Mouse (Mus musculus) forebrain, embryonic 10.5 days (tissue): ENCODE measurements around the gene Htr1d. TPM values are rescaled to one million over a fixed set of nuclear protein-coding genes. Genes with fewer than 3 reads are reported as not detected.

Experiments used
- DNase-seq: peaks from one replicate; pipeline ENCODE4 v3.0.0-alpha.2; 2017; ENCODE audit warnings: low spot score; ENCODE audit errors: extremely low spot score
- H3K27ac ChIP-seq: fragments of 300-500 bp; sonication (generic); 2 replicates; pipeline ENCODE4 v1.5.1; 2016; ENCODE audit warnings: mild to moderate bottlenecking
- H3K27me3 ChIP-seq: fragments of 300-500 bp; sonication (generic); 2 replicates; pipeline ENCODE4 v1.6.1; 2016; ENCODE audit warnings: mild to moderate bottlenecking; ENCODE audit not compliant: poor library complexity, severe bottlenecking
- H3K36me3 ChIP-seq: fragments of 300-500 bp; sonication (generic); replicated peaks from 2 replicates; pipeline ENCODE4 v1.6.1; 2016; ENCODE audit warnings: mild to moderate bottlenecking, moderate library complexity
- H3K4me1 ChIP-seq: fragments of 300-500 bp; sonication (generic); 2 replicates; pipeline ENCODE4 v1.6.1; 2016
- H3K4me3 ChIP-seq: fragments of 300-500 bp; sonication (generic); 2 replicates; pipeline ENCODE4 v1.5.1; 2016; ENCODE audit warnings: mild to moderate bottlenecking, moderate library complexity
- H3K9me3 ChIP-seq: fragments of 300-500 bp; sonication (generic); 2 replicates; pipeline ENCODE4 v1.6.1; 2016; ENCODE audit warnings: mild to moderate bottlenecking, moderate library complexity
- WGBS: fragments of 180-500 bp; shearing (Covaris S2); methylation state at CpG from one replicate; pipeline ENCODE4 v1.1.7; 2016; 5-methylcytosine and 5-hydroxymethylcytosine counted together
- polyA plus RNA-seq: library from polyadenylated mRNA; unstranded; fragments of >200 nt; fragmentation: Nextera tagmentation; extraction: Ambion mirVana; gene quantifications from 2 replicates; pipeline ENCODE4 v1.2.1, GENCODE M21; 2016

The Htr1d gene
- polyA plus RNA-seq, 1 experiment from 2014 or later = 0.31 TPM

- H3K27ac ChIP-seq = peak overlapping the region; percentile 75
- H3K4me1 ChIP-seq = peaks cover 22% of the 10 kb centered on the region
- H3K27me3 ChIP-seq = peaks cover 48% of the 10 kb centered on the region
- no peaks in the 10 kb centered on the region for H3K9me3 ChIP-seq
- no peak for DNase-seq
- no peak overlapping the region for H3K4me3 ChIP-seq
- 38% methylated on average over 11 of the region's 11 CpGs for WGBS
- H3K36me3 ChIP-seq = no peaks in the 10 kb centered on the region
Measured at GRCm38 (mm10) chr4:136430609-136431375, 7.5 kb downstream of the Htr1d start.

DNA sequence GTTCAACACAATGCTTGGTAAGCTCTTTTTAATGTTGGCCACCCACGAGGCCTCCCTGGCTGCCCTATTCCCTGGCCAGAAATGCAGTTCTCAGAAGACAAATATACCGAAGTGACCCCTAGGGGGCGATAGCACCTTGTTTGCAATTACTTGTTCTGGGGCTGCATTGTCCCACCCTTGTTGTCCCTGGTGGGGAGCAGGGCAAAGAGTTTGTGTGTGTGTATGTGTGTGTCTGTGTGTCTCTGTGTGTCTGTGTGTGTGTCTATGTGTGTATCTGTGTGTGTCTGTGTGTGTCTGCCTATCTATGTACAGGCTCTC is 8.0 kb downstream of the Htr1d start:
- peak overlapping the region; percentile 75; the same call in 1 of the 2 replicates for H3K27ac ChIP-seq
- 2% methylated on average over 3 of the region's 3 CpGs for WGBS

GRCm38 (mm10) chr4:136434029-136434428 is 10.7 kb downstream of the Htr1d start:
- H3K27ac ChIP-seq = no peak overlapping the region
- WGBS = 88% methylated on average over 4 of the region's 4 CpGs
- H3K36me3 ChIP-seq = no peaks in the 10 kb centered on the region
- peaks cover 18% of the 10 kb centered on the region for H3K27me3 ChIP-seq
- no peak overlapping the region for H3K4me3 ChIP-seq
- no peaks in the 10 kb centered on the region for H3K9me3 ChIP-seq
- DNase-seq = no peak
- H3K4me1 ChIP-seq = peaks cover 30% of the 10 kb centered on the region

More for the DNA sequence above, 8.0 kb downstream of the Htr1d start:
- Histone ChIP-seq H3K4me3 (no peak overlapping the region), H3K4me1 (peaks cover 27% of the 10 kb centered on the region), H3K36me3 (no peaks in the 10 kb centered on the region), H3K27me3 (peaks cover 43% of the 10 kb centered on the region), H3K9me3 (no peaks in the 10 kb centered on the region)
- DNase-seq = peak; percentile 76

DNA sequence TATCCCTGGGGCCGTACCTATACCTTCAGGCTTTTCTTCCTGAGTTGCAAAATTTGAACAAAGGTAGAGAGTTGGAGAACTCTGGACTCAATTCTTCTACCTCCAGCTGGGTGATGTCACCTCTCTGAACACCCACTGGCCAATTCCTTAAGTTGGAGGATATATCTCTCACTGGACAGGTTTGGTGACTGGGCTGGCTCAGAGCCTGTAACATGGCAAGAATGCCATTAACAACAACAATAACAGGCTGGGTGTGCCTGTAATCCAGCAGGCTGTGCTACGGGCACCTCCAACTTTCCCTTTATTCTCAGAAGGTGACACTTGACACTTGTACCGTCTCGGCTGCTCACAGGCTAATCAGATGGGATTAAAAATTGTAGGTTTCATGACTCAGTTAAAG is 15.8 kb downstream of the Htr1d start:
- H3K27ac ChIP-seq = no peak overlapping the region
- no peak for DNase-seq
- H3K4me3 ChIP-seq = no peak overlapping the region
- H3K27me3 ChIP-seq = no peaks in the 10 kb centered on the region
- H3K36me3 ChIP-seq = no peaks in the 10 kb centered on the region
- WGBS = 64% methylated on average over 4 of the region's 4 CpGs
- no peaks in the 10 kb centered on the region for H3K9me3 ChIP-seq
- peaks cover 11% of the 10 kb centered on the region for H3K4me1 ChIP-seq

- Histone ChIP-seq H3K27me3 (no peaks in the 10 kb centered on the region), H3K4me3 (no peak overlapping the region), H3K4me1 (peaks cover 5% of the 10 kb centered on the region), H3K9me3 (no peaks in the 10 kb centered on the region), H3K27ac (no peak overlapping the region), H3K36me3 (no peaks in the 10 kb centered on the region)
- DNase-seq = no peak
- WGBS = 86% methylated on average over 15 of the region's 15 CpGs
Measured at GRCm38 (mm10) chr4:136441354-136442043, 18.2 kb downstream of the Htr1d start.

GRCm38 (mm10) chr4:136444561-136444960 is 21.2 kb downstream of the Htr1d start:
- Histone ChIP-seq H3K4me1 (no peaks in the 10 kb centered on the region; the same call in 1 of the 2 replicates), H3K36me3 (no peaks in the 10 kb centered on the region), H3K4me3 (no peak overlapping the region), H3K27me3 (no peaks in the 10 kb centered on the region), H3K9me3 (no peaks in the 10 kb centered on the region), H3K27ac (no peak overlapping the region)
- DNase-seq = no peak
- WGBS = 86% methylated on average over 4 of the region's 4 CpGs

GRCm38 (mm10) chr4:136449795-136450194 is 26.5 kb downstream of the Htr1d start:
- 93% methylated on average over 5 of the region's 5 CpGs for WGBS
- H3K27me3 ChIP-seq = no peaks in the 10 kb centered on the region
- H3K9me3 ChIP-seq = no peaks in the 10 kb centered on the region
- no peaks in the 10 kb centered on the region for H3K36me3 ChIP-seq
- DNase-seq = no peak
- no peak overlapping the region for H3K4me3 ChIP-seq
- H3K4me1 ChIP-seq = peaks cover 5% of the 10 kb centered on the region; the same call in 1 of the 2 replicates
- H3K27ac ChIP-seq = no peak overlapping the region

DNA sequence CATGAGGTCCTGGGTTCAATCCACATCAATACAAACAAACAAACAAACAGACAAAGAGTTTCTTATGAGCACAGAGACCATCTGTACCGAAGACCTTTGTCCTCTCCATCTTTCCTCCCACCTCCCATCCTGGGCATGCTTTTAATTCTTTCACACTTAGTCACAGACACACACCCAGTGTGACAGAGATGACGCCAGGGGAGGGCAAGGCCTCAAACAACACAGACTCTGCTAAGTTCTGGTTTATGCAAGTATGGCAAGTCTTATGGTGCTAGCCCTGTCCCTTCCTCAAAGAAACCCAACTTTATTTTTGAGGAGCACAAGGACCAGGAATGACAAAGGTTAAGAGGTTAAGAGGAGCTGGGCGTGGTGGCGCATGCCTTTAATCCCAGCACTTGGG is 26.9 kb downstream of the Htr1d start:
- Histone ChIP-seq H3K27ac (no peak overlapping the region), H3K4me1 (peaks cover 10% of the 10 kb centered on the region), H3K27me3 (no peaks in the 10 kb centered on the region), H3K9me3 (no peaks in the 10 kb centered on the region), H3K4me3 (no peak overlapping the region), H3K36me3 (no peaks in the 10 kb centered on the region)
- 88% methylated on average over 4 of the region's 4 CpGs for WGBS
- DNase-seq = no peak

DNA sequence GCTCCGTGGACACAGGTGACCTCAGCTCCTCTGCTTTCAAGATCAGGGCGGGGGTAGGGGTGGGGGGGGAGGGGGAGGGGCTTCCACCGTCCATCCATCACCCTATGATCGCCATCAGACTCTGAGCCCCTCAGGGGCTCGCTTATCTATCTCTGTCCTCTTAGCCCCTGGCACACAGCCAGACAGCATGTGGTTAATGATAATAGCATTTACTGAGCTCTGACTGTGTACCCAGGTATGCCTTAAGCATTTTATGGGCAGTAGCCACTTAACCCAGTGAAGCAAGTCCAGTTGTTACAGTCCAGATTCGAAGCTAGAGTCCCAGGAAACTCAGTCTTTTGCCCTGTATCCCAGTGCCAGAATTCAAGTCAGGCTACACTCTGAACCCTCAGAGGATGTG is 28.2 kb downstream of the Htr1d start:
- Histone ChIP-seq H3K36me3 (no peaks in the 10 kb centered on the region), H3K9me3 (no peaks in the 10 kb centered on the region), H3K4me1 (peaks cover 12% of the 10 kb centered on the region), H3K4me3 (no peak overlapping the region), H3K27ac (no peak overlapping the region), H3K27me3 (no peaks in the 10 kb centered on the region)
- no peak for DNase-seq
- 39% methylated on average over 6 of the region's 6 CpGs for whole genome bisulfite sequencing

GRCm38 (mm10) chr4:136452286-136452685 is 29.0 kb downstream of the Htr1d start:
- 81% methylated on average over 3 of the region's 3 CpGs for WGBS
- no peaks in the 10 kb centered on the region for H3K36me3 ChIP-seq
- H3K27ac ChIP-seq = no peak overlapping the region
- DNase-seq = no peak
- H3K9me3 ChIP-seq = no peaks in the 10 kb centered on the region
- no peaks in the 10 kb centered on the region for H3K27me3 ChIP-seq
- H3K4me3 ChIP-seq = no peak overlapping the region
- H3K4me1 ChIP-seq = peaks cover 12% of the 10 kb centered on the region

DNA sequence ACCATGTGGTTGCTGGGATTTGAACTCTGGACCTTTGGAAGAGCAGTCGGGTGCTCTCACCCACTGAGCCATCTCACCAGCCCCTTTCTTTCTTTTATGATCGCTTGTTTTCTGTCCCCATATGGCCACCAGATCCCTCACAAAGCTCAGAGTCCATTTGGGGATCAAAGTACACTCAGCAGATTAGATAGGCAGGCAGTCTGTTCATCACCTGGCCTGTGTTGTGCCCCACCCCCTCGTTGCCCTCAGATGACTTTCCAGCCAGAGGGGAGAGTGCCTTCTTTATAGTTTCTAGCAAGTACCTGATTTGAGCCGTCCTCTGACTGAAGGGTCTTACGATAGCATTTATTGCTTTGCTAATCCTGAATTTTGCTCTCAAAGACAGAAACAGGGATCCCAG is 29.5 kb downstream of the Htr1d start:
- WGBS = 76% methylated on average over 5 of the region's 5 CpGs
- no peaks in the 10 kb centered on the region for H3K27me3 ChIP-seq

GRCm38 (mm10) chr4:136454850-136455260 is 31.5 kb downstream of the Htr1d start:
- Histone ChIP-seq H3K4me3 (peak overlapping the region; percentile 26; the same call in 1 of the 2 replicates), H3K9me3 (no peaks in the 10 kb centered on the region), H3K36me3 (no peaks in the 10 kb centered on the region), H3K27ac (no peak overlapping the region), H3K27me3 (no peaks in the 10 kb centered on the region; the same call in 1 of the 2 replicates), H3K4me1 (peaks cover 12% of the 10 kb centered on the region)
- DNase-seq = peak; percentile 84
- 13% methylated on average over 10 of the region's 10 CpGs for WGBS

More for the DNA sequence above, 29.5 kb downstream of the Htr1d start:
- Histone ChIP-seq H3K4me3 (no peak overlapping the region), H3K36me3 (no peaks in the 10 kb centered on the region), H3K9me3 (no peaks in the 10 kb centered on the region), H3K4me1 (peaks cover 12% of the 10 kb centered on the region), H3K27ac (no peak overlapping the region)
- no peak for DNase-seq

DNA sequence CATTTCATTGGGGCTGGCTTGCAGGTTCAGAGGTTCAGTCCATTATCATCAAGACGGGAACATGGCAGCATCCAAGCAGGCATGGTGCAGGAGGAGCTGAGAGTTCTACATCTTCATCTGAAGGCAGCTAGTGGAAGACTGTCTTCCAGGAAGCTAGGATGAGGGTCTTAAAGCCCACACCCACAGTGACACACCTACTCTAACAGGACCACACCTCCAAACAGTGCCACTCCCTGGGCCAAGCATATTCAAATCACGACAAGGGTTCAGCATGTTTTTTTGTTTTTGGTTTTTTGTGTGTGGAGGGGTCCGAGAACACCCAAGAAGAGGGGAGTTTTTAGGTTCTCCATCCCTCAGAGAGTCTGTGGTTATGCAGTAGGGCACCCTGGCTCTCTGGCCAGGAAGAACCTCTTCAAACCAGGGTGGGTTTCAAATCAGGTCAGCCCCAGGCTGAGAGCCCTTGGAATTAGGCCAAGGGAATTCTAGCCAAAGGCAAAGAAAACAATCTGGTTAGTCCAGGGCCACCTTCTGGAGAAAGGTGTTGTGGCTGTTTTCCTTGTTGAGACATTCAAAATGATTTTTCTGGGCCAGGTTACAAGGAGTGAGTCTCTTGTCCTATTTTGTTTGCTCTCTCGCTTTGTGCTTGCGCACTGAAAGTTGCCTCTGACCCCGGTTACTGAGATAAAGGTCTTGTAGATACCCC is 33.3 kb downstream of the Htr1d start:
- no peak for DNase-seq
- 91% methylated on average over 6 of the region's 6 CpGs for WGBS
- Histone ChIP-seq H3K9me3 (no peaks in the 10 kb centered on the region), H3K4me1 (peaks cover 16% of the 10 kb centered on the region), H3K27ac (no peak overlapping the region), H3K4me3 (no peak overlapping the region), H3K27me3 (peaks cover 13% of the 10 kb centered on the region), H3K36me3 (no peaks in the 10 kb centered on the region)
